Mouse (Mus musculus): ENCODE measurements around the gene Stk11ip. TPM values are rescaled to one million over a fixed set of nuclear protein-coding genes. Genes with fewer than 3 reads are reported as not detected.

Stk11ip gene
- polyA plus RNA-seq, 1 experiment from 2014 or later = 20.1 TPM

GRCm38 (mm10) chr1:75561221-75561897, 40.0 kb downstream of the Stk11ip start:
- no peak for ATAC-seq (ENCODE audit: low read depth)
- H3K27me3 ChIP-seq = 0 out of 2 replicates have a peak, but pooled peaks cover 3% of the 10 kb centered on the region
- no peak overlapping the region for H3K27ac ChIP-seq (replicated peaks)
- H3K36me3 ChIP-seq = peaks cover 25% of the 10 kb centered on the region
- no peak overlapping the region for H3K4me2 ChIP-seq
- H3K4me1 ChIP-seq (replicated peaks) = peaks cover 21% of the 10 kb centered on the region
- no peak overlapping the region for H3K9ac ChIP-seq
- 0 out of 2 replicates have a peak, but pooled peaks cover 9% of the 10 kb centered on the region for H3K9me3 ChIP-seq
- 44% methylated on average over 4 of the region's 4 CpGs for WGBS
- no peak overlapping the region for H3K4me3 ChIP-seq

GRCm38 (mm10) chr1:75561898-75562238, 40.5 kb downstream of the Stk11ip start:
- no peak for ATAC-seq (ENCODE audit: low read depth)
- WGBS = 64% methylated on average over 1 of the region's 1 CpGs
- no peak overlapping the region for H3K4me3 ChIP-seq
- H3K4me1 ChIP-seq (replicated peaks) = peaks cover 21% of the 10 kb centered on the region
- H3K36me3 ChIP-seq = peaks cover 20% of the 10 kb centered on the region
- 0 out of 2 replicates have a peak, but pooled peaks cover 3% of the 10 kb centered on the region for H3K27me3 ChIP-seq
- no peak overlapping the region for H3K4me2 ChIP-seq
- H3K9ac ChIP-seq = no peak overlapping the region
- 0 out of 2 replicates have a peak, but pooled peaks cover 9% of the 10 kb centered on the region for H3K9me3 ChIP-seq
- no peak overlapping the region for H3K27ac ChIP-seq (replicated peaks)

- Histone ChIP-seq H3K36me3 (no peaks in the 10 kb centered on the region), H3K27ac (replicated peaks) (no peak overlapping the region), H3K27me3 (peaks cover 3% of the 10 kb centered on the region; the same call in 1 of the 2 replicates), H3K4me3 (no peak overlapping the region), H3K9ac (no peak overlapping the region), H3K4me2 (no peak overlapping the region), H3K9me3 (0 out of 2 replicates have a peak, but pooled peaks cover 9% of the 10 kb centered on the region), H3K4me1 (replicated peaks) (peaks cover 20% of the 10 kb centered on the region)
- no peak for ATAC-seq (ENCODE audit: low read depth)
- 88% methylated on average over 2 of the region's 2 CpGs for WGBS
These were observed 42.8 kb downstream of the Stk11ip start for GRCm38 (mm10) chr1:75564102-75564501.

- ATAC-seq (ENCODE audit: low read depth) = no peak
- Histone ChIP-seq H3K4me3 (no peak overlapping the region), H3K27ac (replicated peaks) (no peak overlapping the region), H3K36me3 (no peaks in the 10 kb centered on the region), H3K9ac (no peak overlapping the region), H3K27me3 (peaks cover 3% of the 10 kb centered on the region; the same call in 1 of the 2 replicates), H3K4me1 (replicated peaks) (peaks cover 11% of the 10 kb centered on the region), H3K4me2 (no peak overlapping the region), H3K9me3 (0 out of 2 replicates have a peak, but pooled peaks cover 9% of the 10 kb centered on the region)
- WGBS = 70% methylated on average over 5 of the region's 5 CpGs
These were observed 43.6 kb downstream of the Stk11ip start for GRCm38 (mm10) chr1:75564916-75565315.

GRCm38 (mm10) chr1:75565616-75566015, 44.3 kb downstream of the Stk11ip start:
- 71% methylated on average over 9 of the region's 9 CpGs for WGBS
- H3K9me3 ChIP-seq = 0 out of 2 replicates have a peak, but pooled peaks cover 9% of the 10 kb centered on the region
- ATAC-seq (ENCODE audit: low read depth) = no peak
- no peak overlapping the region for H3K9ac ChIP-seq
- peaks cover 3% of the 10 kb centered on the region; the same call in 1 of the 2 replicates for H3K27me3 ChIP-seq
- no peak overlapping the region for H3K4me3 ChIP-seq
- H3K4me1 ChIP-seq (replicated peaks) = peaks cover 11% of the 10 kb centered on the region
- no peak overlapping the region for H3K4me2 ChIP-seq
- H3K27ac ChIP-seq (replicated peaks) = no peak overlapping the region
- no peaks in the 10 kb centered on the region for H3K36me3 ChIP-seq

- Histone ChIP-seq H3K27me3 (no peaks in the 10 kb centered on the region; the same call in 1 of the 2 replicates), H3K4me1 (replicated peaks) (peaks cover 14% of the 10 kb centered on the region), H3K9me3 (no peaks in the 10 kb centered on the region), H3K4me2 (no peak overlapping the region), H3K36me3 (no peaks in the 10 kb centered on the region), H3K27ac (replicated peaks) (no peak overlapping the region), H3K4me3 (no peak overlapping the region), H3K9ac (no peak overlapping the region)
- 74% methylated on average over 6 of the region's 6 CpGs for WGBS
- ATAC-seq (ENCODE audit: low read depth) = no peak
These were observed 49.1 kb downstream of the Stk11ip start for GRCm38 (mm10) chr1:75570403-75570802.

- Histone ChIP-seq H3K9ac (no peak overlapping the region), H3K36me3 (no peaks in the 10 kb centered on the region), H3K27me3 (no peaks in the 10 kb centered on the region; the same call in 1 of the 2 replicates), H3K27ac (replicated peaks) (no peak overlapping the region), H3K4me2 (no peak overlapping the region), H3K4me1 (replicated peaks) (peaks cover 14% of the 10 kb centered on the region), H3K9me3 (no peaks in the 10 kb centered on the region), H3K4me3 (no peak overlapping the region)
- 59% methylated on average over 6 of the region's 6 CpGs for WGBS
- ATAC-seq (ENCODE audit: low read depth) = no peak
These were observed 51.4 kb downstream of the Stk11ip start for GRCm38 (mm10) chr1:75572776-75573175.

GRCm38 (mm10) chr1:75573715-75574114, 52.4 kb downstream of the Stk11ip start:
- no peaks in the 10 kb centered on the region for H3K27me3 ChIP-seq
- peak overlapping the region; percentile 54; the same call in 1 of the 2 replicates for H3K27ac ChIP-seq (replicated peaks)
- no peak for ATAC-seq (ENCODE audit: low read depth)
- no peaks in the 10 kb centered on the region for H3K9me3 ChIP-seq
- no peak overlapping the region for H3K4me2 ChIP-seq
- no peaks in the 10 kb centered on the region for H3K36me3 ChIP-seq
- no peak overlapping the region for H3K9ac ChIP-seq
- peaks cover 14% of the 10 kb centered on the region for H3K4me1 ChIP-seq (replicated peaks)
- H3K4me3 ChIP-seq = no peak overlapping the region
- 86% methylated on average over 7 of the region's 7 CpGs for WGBS

GRCm38 (mm10) chr1:75574476-75575310, 53.4 kb downstream of the Stk11ip start:
- peaks cover 14% of the 10 kb centered on the region for H3K4me1 ChIP-seq (replicated peaks)
- 50% methylated on average over 17 of the region's 17 CpGs for WGBS
- ATAC-seq (ENCODE audit: low read depth) = peak; percentile 67; the same call in 1 of the 2 replicates
- H3K4me2 ChIP-seq = peak overlapping the region; percentile 13; the same call in 1 of the 2 replicates
- no peak overlapping the region for H3K9ac ChIP-seq
- H3K27ac ChIP-seq (replicated peaks) = peak overlapping the region; percentile 54
- no peak overlapping the region for H3K4me3 ChIP-seq
- H3K9me3 ChIP-seq = no peaks in the 10 kb centered on the region
- H3K36me3 ChIP-seq = no peaks in the 10 kb centered on the region
- H3K27me3 ChIP-seq = no peaks in the 10 kb centered on the region

- 32% methylated on average over 7 of the region's 7 CpGs for WGBS
- H3K9ac ChIP-seq = no peak overlapping the region
These were observed 60.8 kb downstream of the Stk11ip start for GRCm38 (mm10) chr1:75581936-75582624.

GRCm38 (mm10) chr1:75582625-75582956, 61.3 kb downstream of the Stk11ip start:
- Histone ChIP-seq H3K4me3 (no peak overlapping the region), H3K36me3 (no peaks in the 10 kb centered on the region), H3K4me1 (replicated peaks) (0 out of 2 replicates have a peak, but pooled peaks cover 5% of the 10 kb centered on the region), H3K27me3 (no peaks in the 10 kb centered on the region), H3K9ac (no peak overlapping the region), H3K9me3 (no peaks in the 10 kb centered on the region), H3K4me2 (no peak overlapping the region), H3K27ac (replicated peaks) (peak overlapping the region; percentile 55)
- no peak for ATAC-seq (ENCODE audit: low read depth)
- 66% methylated on average over 5 of the region's 5 CpGs for WGBS

More at GRCm38 (mm10) chr1:75581936-75582624, 60.8 kb downstream of the Stk11ip start:
- ATAC-seq (ENCODE audit: low read depth) = no peak
- Histone ChIP-seq H3K27ac (replicated peaks) (peak overlapping the region; percentile 55), H3K4me1 (replicated peaks) (0 out of 2 replicates have a peak, but pooled peaks cover 5% of the 10 kb centered on the region), H3K9me3 (no peaks in the 10 kb centered on the region), H3K36me3 (no peaks in the 10 kb centered on the region), H3K4me3 (no peak overlapping the region), H3K27me3 (no peaks in the 10 kb centered on the region), H3K4me2 (no peak overlapping the region)
